9 mouse cellular contexts compared by ENCODE assay signal in the genomic region with DNA sequence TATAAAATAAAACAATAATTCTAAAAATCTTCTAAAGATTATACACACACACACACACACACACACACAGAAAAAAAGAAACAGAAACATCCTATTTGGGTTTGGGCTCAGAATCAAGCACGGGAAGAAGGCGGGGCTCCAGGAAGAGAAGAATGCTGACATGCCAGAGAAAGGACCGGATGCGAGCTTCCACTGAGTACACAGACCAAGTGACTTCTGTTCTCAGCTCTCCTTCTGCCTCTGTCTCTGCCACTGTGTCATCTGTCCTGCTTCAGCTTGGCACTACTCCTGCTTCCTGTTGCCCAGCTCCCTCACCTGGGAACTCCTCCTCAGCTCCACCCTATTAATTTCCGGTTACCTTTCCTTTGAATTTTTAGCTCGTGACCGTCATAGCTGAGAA. TPM values are rescaled to one million over a fixed set of nuclear protein-coding genes. Genes with fewer than 3 reads are reported as not detected.
DNase-seq lines count a peak whose midpoint lies in the region; ATAC-seq lines count a peak whose summit lies in the region.
"Had no signal": no experiment of that assay in that cellular context is flagged by ENCODE, and none has a peak within 500 bp of the region (broad histone marks: within the 10 kb centered on the region; RNA-seq: fewer than 3 reads in every experiment).

No protein-coding gene starts in this region.

- no peak overlapping the region for H3K4me3 ChIP-seq in stomach, embryonic 14.5 days (ENCODE audit: low read depth, low read length)

- no peak overlapping the region for H3K9ac ChIP-seq in stomach, embryonic 14.5 days (replicated peaks; ENCODE audit: low read depth, low read length)

- intact Hi-C loops in heart, postnatal 14 days (cut with DNase I), result no loop called here

- 25% methylated on average over 7 of the region's 7 CpGs for WGBS in stomach, embryonic 14.5 days

- H3K27me3 ChIP-seq in stomach, embryonic 14.5 days (ENCODE audit: control insufficient read depth, insufficient read depth, low read length), result no peaks in the 10 kb centered on the region

- H3K36me3 ChIP-seq in stomach, embryonic 14.5 days (ENCODE audit: control insufficient read depth, insufficient read depth, low read length), result no peaks in the 10 kb centered on the region

- no peaks in the 10 kb centered on the region for H3K9me3 ChIP-seq in stomach, embryonic 14.5 days (ENCODE audit: control insufficient read depth, low read depth, low read length)

- 0 out of 2 replicates have a peak overlapping the region, but pooled peaks have one; percentile 22 for H3K4me2 ChIP-seq in stomach, embryonic 14.5 days (replicated peaks; ENCODE audit: low read depth, low read length)

- ATAC-seq in activated CD4-positive, CD25-positive, alpha-beta regulatory T cell, adult 4 months, result peak; percentile 93
- no peak for ATAC-seq in stomach, embryonic 14.5 days (ENCODE audit: insufficient number of reproducible peaks, insufficient read depth, low FRiP score, low read depth)

- peak; percentile 45 for DNase-seq in gastrocnemius, adult 18-20 months (ENCODE audit: low spot score)
- no peak for DNase-seq in gastrocnemius, postnatal 4 days (ENCODE audit: low spot score in 2 of 2)
- DNase-seq in heart, postnatal 14 days, result peak; percentile 59 to 60
- DNase-seq in kidney, postnatal 25 days, result peak; percentile 76 to 81
- no peak for DNase-seq in left cerebral cortex, adult 18-20 months (ENCODE audit: low spot score in 2 of 2)
- no peak for DNase-seq in cerebellum, adult 11 months

- peaks cover 13% of the 10 kb centered on the region; the same call in 1 of the 2 replicates for H3K4me1 ChIP-seq in stomach, embryonic 14.5 days (ENCODE audit: control insufficient read depth, insufficient read depth, low read length)

- H3K27ac ChIP-seq in stomach, embryonic 14.5 days (ENCODE audit: low read length), result peak overlapping the region; percentile 81

RNA-seq across cellular contexts. Expression of a gene that starts 12.5 kb away (rescaled TPM):
- 1 to 10 TPM; 1.9 to 6.0 TPM for total RNA-seq in gastrocnemius, adult 18-20 months (2021)
- 10 to 100 TPM; 16.3 to 16.9 TPM for total RNA-seq in gastrocnemius, postnatal 4 days (2021)
- polyA plus RNA-seq in activated CD4-positive, CD25-positive, alpha-beta regulatory T cell, adult 4 months (2017; shearing (Covaris generic)), result 1 to 10 TPM; 2.4 to 2.9 TPM
- total RNA-seq in heart, postnatal 14 days (2021), result 10 to 100 TPM; 19.5 to 22.7 TPM
- 22.6 and 23.5 TPM in 2 replicates for polyA plus RNA-seq in stomach, embryonic 14.5 days (2014; fragmentation: Nextera tagmentation; extraction: Ambion mirVana)
- total RNA-seq in left cerebral cortex, adult 18-20 months (2021), result 1,000 to 10,000 TPM in 1 of 2 experiments, 100 to 1,000 TPM in 1; 951 to 1,006 TPM

RNA-seq across cellular contexts. Expression of a gene that starts 41.4 kb away (rescaled TPM):
- total RNA-seq in gastrocnemius, adult 18-20 months (2021), result 1 to 10 TPM; 4.8 to 8.2 TPM
- 10 to 100 TPM; 26.8 to 27.5 TPM for total RNA-seq in gastrocnemius, postnatal 4 days (2021)
- 1 to 10 TPM; 1.3 to 2.1 TPM for polyA plus RNA-seq in activated CD4-positive, CD25-positive, alpha-beta regulatory T cell, adult 4 months (2017; shearing (Covaris generic))
- total RNA-seq in heart, postnatal 14 days (2021), result 10 to 100 TPM; 31.2 to 33.4 TPM
- 31.9 and 34.7 TPM in 2 replicates for polyA plus RNA-seq in stomach, embryonic 14.5 days (2014; fragmentation: Nextera tagmentation; extraction: Ambion mirVana)
- 10 to 100 TPM; 29.6 to 35.3 TPM for total RNA-seq in left cerebral cortex, adult 18-20 months (2021)

RNA-seq across cellular contexts. Expression of a gene that starts 50.3 kb away (rescaled TPM):
- total RNA-seq in gastrocnemius, adult 18-20 months (2021), result not detected
- not detected for total RNA-seq in gastrocnemius, postnatal 4 days (2021)
- polyA plus RNA-seq in activated CD4-positive, CD25-positive, alpha-beta regulatory T cell, adult 4 months (2017; shearing (Covaris generic)), result not detected
- total RNA-seq in heart, postnatal 14 days (2021), result under 1 TPM; 0.17 to 0.24 TPM
- 0.21 and 0.75 TPM in 2 replicates for polyA plus RNA-seq in stomach, embryonic 14.5 days (2014; fragmentation: Nextera tagmentation; extraction: Ambion mirVana)
- under 1 TPM; 0.28 to 0.33 TPM for total RNA-seq in left cerebral cortex, adult 18-20 months (2021)
- polyA plus RNA-seq: large intestine, adult 2 months had no signal

RNA-seq across cellular contexts. Expression of a gene that starts 58.9 kb away (rescaled TPM):
- 1 to 10 TPM; 1.2 to 1.6 TPM for total RNA-seq in gastrocnemius, adult 18-20 months (2021)
- 1 to 10 TPM; 2.0 to 3.2 TPM for total RNA-seq in gastrocnemius, postnatal 4 days (2021)
- polyA plus RNA-seq in activated CD4-positive, CD25-positive, alpha-beta regulatory T cell, adult 4 months (2017; shearing (Covaris generic)), result 1 to 10 TPM; 4.9 to 6.3 TPM
- total RNA-seq in heart, postnatal 14 days (2021), result 1 to 10 TPM; 2.9 to 3.7 TPM
- 4.3 and 5.6 TPM in 2 replicates for polyA plus RNA-seq in stomach, embryonic 14.5 days (2014; fragmentation: Nextera tagmentation; extraction: Ambion mirVana)
- 10 to 100 TPM in 1 of 2 experiments, 1 to 10 TPM in 1; 8.1 to 10.2 TPM for total RNA-seq in left cerebral cortex, adult 18-20 months (2021)

RNA-seq across cellular contexts. Expression of a gene that starts 59.1 kb away (rescaled TPM):
- total RNA-seq in gastrocnemius, adult 18-20 months (2021), result under 1 TPM in 1 of 2 experiments, not detected in 1; 0.09 TPM
- not detected for total RNA-seq in gastrocnemius, postnatal 4 days (2021)
- polyA plus RNA-seq in activated CD4-positive, CD25-positive, alpha-beta regulatory T cell, adult 4 months (2017; shearing (Covaris generic)), result under 1 TPM; 0.61 to 0.65 TPM
- total RNA-seq in heart, postnatal 14 days (2021), result under 1 TPM; 0.07 to 0.24 TPM
- polyA plus RNA-seq in stomach, embryonic 14.5 days (2014; fragmentation: Nextera tagmentation; extraction: Ambion mirVana), result 0.13 and 0.64 TPM in 2 replicates
- total RNA-seq in left cerebral cortex, adult 18-20 months (2021), result 1 to 10 TPM in 1 of 2 experiments, under 1 TPM in 1; 0.88 to 1.0 TPM

Comparison
In these comparisons a context has a peak if more than half of its experiments do, and no peak if none do; other contexts are left out.
1. DNase-seq: peak in gastrocnemius, adult 18-20 months (single experiment), heart, postnatal 14 days (2 of 2) and kidney, postnatal 25 days (2 of 2); none in gastrocnemius, postnatal 4 days (0 of 2), left cerebral cortex, adult 18-20 months (0 of 2) and cerebellum, adult 11 months (single experiment).
2. RNA of a gene that starts 12.5 kb away (total RNA-seq): 951 to 1,006 TPM in left cerebral cortex, adult 18-20 months; 19.5 to 22.7 TPM in heart, postnatal 14 days, 16.3 to 16.9 TPM in gastrocnemius, postnatal 4 days and 1.9 to 6.0 TPM in gastrocnemius, adult 18-20 months; every median in the first group is over 10 times any median in the second.